Mouse (Mus musculus) kidney, adult 11 months (tissue): ENCODE results near the gene Pirb.
A peak's percentile ranks its signal among the peaks of the same experiment; 100 is the strongest.

Experiments used
- DNase-seq: peaks from one replicate; pipeline ENCODE4 v3.0.0; 2022

The Pirb gene

DNA sequence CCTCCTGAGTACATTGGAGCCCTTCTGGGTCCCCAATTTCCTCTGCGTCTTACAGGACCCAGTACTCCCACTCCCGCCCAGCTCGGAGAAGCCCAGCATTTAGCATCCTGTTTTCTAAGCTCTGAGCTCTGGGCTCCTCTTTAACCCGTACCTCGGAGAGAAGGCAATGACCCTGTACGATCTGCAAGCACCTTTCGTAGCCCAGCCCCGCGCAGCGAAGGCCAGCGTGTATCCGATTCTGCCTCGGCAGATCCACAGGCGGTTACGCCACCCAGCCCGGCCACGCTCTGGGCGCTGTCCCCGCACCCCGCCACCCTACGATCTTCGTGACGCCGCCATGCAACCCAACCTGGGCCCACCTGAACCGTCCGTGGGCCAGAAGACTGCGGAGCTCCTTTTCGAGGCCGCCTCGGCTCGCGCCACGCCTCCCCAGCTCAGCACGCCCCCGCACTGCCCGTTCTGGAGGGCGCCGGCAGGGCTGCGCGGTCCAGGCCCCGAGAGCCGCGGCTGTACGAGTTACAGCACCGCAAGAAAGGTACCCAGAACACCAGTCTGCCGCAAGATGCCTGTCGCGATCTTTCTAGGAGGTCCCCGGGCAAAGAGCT, 27.7 kb downstream of the Pirb start, which contains the start of gene Tsen34:
Tsen34 (plus strand) TSS at position 482 of the 605 bp plus-strand sequence.
- DNase-seq = no peak

- no peak for DNase-seq
Measured at GRCm38 (mm10) chr7:3691919-3692318, 28.3 kb downstream of the Pirb start.

- no peak for DNase-seq
Measured at GRCm38 (mm10) chr7:3685400-3686187, 34.6 kb downstream of the Pirb start.

DNA sequence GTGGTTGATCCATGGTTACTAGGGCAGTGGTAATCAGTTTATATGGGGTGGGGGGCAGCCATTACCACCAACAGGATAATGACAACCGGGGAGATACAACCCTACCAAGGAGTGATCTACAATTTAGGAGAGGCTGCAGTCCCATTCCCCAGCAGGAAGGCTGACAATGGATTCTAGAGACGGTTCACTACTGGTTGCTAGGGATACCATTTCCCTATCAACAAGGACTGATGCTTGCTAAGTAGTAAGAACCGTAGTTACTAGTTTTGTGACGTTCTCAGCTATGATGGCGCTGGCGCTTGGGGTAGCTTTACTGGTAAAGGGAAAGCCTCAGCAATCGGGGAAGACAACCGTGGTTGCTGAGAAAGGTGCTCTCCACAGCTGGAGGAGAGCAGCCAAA, 35.5 kb downstream of the Pirb start:
- DNase-seq = no peak

DNA sequence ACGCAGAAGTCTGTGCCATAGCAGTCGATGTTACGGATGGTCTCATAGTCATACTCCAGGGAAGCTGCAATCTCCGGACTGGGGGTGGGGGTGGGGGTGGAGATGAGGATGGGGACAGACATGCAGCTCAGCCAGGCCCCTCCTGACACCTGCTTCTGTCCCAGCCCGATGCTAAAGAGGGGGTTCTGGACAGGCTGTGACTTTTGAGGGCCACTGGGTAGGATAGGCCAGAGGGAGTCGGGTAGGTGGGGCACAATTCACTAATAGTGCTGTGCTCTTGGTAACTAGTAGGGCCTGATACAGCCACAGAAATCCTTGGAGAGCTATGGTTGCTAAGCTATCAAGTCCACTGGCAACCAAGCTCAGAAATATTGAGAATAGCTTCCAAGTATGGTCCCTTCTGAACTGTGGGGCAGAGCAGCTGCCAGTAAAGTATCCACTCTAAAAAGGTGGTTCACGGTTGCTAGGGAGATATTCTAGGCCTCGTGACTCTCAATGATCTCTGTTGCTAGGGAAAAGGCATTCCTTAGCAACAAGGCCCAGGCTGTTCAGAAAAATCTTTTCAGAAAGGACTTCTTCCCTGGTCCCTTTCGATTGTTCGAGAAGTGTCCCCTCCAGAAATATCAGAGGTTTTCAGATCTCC, 36.2 kb downstream of the Pirb start:
- no peak for DNase-seq

- DNase-seq = peak; percentile 75
Measured at GRCm38 (mm10) chr7:3677342-3677741, 42.8 kb downstream of the Pirb start, which contains the start of gene Tmc4. Tmc4 (minus strand) TSS chr7:3677553.

DNA sequence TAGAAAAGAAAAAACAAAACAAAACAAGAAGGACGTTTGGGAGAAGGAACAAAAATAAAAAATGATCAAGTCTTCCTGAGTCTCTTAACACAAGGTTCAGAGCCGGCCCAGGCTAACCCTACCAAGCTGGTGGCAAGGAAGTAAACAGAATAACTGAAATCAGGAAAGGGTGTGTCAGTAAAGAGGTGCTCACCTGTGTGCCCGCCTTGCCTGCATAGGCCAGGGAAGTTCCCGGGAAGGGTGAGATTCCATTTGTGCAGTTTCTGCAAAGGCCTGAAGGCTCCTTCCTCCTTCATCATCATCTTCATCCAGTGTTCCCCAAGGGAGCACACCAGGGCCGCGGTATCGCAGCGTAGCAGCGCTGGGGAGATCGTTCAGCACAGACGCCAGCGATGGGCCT, 43.8 kb downstream of the Pirb start:
- no peak for DNase-seq

DNA sequence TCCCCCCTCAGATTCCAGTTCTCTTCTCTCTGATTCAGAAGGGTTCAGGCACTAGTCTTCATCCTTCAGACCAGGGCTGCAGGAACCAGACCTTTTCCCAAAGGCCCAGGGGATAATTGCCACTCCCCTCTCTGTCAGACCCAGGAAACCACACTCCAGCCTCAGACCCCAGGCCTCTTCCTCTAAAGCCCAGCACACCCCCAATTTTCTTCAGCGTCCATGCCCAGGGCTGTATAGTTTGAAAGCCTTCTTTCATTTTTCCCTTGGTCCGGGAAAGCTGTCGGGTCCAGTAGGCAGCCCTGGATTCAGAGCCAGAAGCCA, 45.0 kb downstream of the Pirb start:
- no peak for DNase-seq

DNA sequence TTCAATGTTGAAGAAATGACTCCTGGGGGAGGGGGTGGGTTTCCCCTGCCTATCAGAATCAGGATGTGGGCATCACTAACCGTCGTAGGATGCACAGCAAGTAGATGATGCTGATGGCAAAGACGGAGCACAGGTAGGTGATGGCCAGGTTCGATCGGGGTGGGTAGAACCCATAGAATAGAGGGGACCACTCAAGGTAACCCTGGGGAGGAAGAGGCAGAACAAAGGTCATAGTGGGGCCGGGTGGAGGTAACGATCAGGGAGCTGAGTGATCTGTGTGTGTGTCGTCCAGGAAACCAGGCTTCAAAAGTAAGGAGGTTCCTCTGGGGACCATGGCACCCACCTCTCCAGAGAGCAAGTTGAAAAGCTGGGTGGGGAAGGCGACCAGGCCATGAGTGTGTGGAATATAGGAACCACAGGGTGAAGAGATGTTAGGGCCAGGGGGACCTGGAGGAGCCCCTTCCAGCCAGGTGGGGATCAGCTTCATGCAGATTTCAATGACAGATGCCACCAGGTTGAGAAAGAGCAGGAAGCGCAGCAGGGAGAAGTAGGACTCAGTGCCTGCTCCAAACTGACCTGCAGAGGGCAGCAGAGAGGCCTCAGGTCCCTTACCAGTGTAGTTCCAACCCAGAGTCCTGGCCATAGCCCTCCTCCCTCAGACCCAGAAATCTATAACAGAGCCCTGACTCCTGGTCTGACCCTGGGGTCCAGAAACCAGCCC, 45.5 kb downstream of the Pirb start:
- DNase-seq = peak; percentile 67

GRCm38 (mm10) chr7:3666921-3667391, 53.2 kb downstream of the Pirb start:
- DNase-seq = no peak

GRCm38 (mm10) chr7:3665215-3666114, 54.7 kb downstream of the Pirb start, which contains the start of gene Leng1:
Leng1 (minus strand) TSS chr7:3665840.
- DNase-seq = peak; percentile 98

DNA sequence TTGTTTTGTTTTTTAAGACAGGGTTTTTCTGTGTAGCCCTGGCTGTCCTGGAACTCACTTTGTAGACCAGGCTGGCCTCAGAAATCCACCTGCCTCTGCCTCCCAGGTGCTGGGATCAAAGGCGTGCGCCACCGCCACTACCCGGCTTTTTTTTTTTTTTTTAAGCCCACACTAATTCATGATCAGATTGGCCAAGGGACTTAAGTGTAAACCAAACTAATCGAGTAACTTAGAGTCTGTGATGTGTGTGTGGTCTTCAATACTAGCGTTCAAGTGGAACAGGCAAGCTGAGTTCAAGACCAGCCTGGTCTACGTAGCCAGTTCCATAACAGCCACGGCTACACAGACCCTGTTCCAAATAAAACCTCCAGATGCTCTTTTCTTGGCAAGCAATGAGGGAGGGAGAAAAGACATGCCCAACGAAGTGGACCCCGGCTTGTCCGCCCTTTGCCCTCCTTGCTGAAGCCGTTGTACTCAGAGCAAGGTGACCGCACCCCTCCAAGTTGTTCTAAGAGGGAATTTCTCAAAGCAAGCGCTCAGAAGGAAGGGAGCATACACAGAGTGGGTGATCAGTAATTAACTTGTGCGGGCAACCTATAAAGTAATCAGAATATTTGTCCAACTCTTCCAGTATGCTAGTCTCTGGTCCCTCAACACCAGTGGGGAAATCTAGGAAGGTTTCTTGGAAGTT, 55.5 kb downstream of the Pirb start:
- peak; percentile 64 for DNase-seq
